In genomic region chr1:159629119-159629518, GRCm38 (mm10) we compare ENCODE assay signal across 14 mouse cellular contexts.
"Had no signal": no experiment of that assay in that cellular context is flagged by ENCODE, and none has a peak within 500 bp of the region (broad histone marks: within the 10 kb centered on the region; RNA-seq: fewer than 3 reads in every experiment).

No protein-coding gene starts in this region.

- DNase-seq: gastrocnemius, adult 2 months; gastrocnemius, postnatal 10 days; gastrocnemius, postnatal 25 days; heart, adult 2 months; heart, postnatal 10 days; heart, postnatal 4 days; kidney, adult 18-20 months; kidney, adult 8-10 months; kidney, postnatal 10 days; kidney, postnatal 25 days; left cerebral cortex, postnatal 4 days; liver, embryonic 13.5 days; liver, postnatal 0 days; lung, adult 2 months had no signal
